Comparison of ENCODE assay signal across 11 mouse cellular contexts in genomic region chr12:82077945-82078344, GRCm38 (mm10).
"Had no signal": no experiment of that assay in that cellular context is flagged by ENCODE, and none has a peak within 500 bp of the region (broad histone marks: within the 10 kb centered on the region; RNA-seq: fewer than 3 reads in every experiment).

No protein-coding gene starts in this region.

- DNase-seq: kidney, adult 2 months; kidney, postnatal 14 days; lung, adult 18-20 months; thymus, postnatal 4 days had no signal

- H3K27ac ChIP-seq: kidney, embryonic 15.5 days; limb, embryonic 13.5 days; liver, embryonic 14.5 days; midbrain, embryonic 12.5 days; neural tube, embryonic 13.5 days; stomach, postnatal 0 days had no signal

- H3K27me3 ChIP-seq: kidney, embryonic 15.5 days; limb, embryonic 13.5 days; midbrain, embryonic 12.5 days; neural tube, embryonic 13.5 days had no signal

- H3K9ac ChIP-seq: kidney, embryonic 15.5 days; limb, embryonic 13.5 days; liver, embryonic 14.5 days; midbrain, embryonic 12.5 days; neural tube, embryonic 13.5 days had no signal

- H3K4me3 ChIP-seq: kidney, embryonic 15.5 days; limb, embryonic 13.5 days; midbrain, embryonic 12.5 days; neural tube, embryonic 13.5 days had no signal

- H3K4me1 ChIP-seq: midbrain, embryonic 12.5 days had no signal

- H3K36me3 ChIP-seq: kidney, embryonic 15.5 days; limb, embryonic 13.5 days; midbrain, embryonic 12.5 days; neural tube, embryonic 13.5 days had no signal

- ATAC-seq: midbrain, embryonic 16.5 days had no signal

- H3K9me3 ChIP-seq: kidney, embryonic 15.5 days; limb, embryonic 13.5 days; midbrain, embryonic 12.5 days; neural tube, embryonic 13.5 days had no signal

- H3K4me2 ChIP-seq: kidney, embryonic 15.5 days; limb, embryonic 13.5 days; midbrain, embryonic 12.5 days; neural tube, embryonic 13.5 days had no signal
